Comparison of ENCODE assay signal across 9 mouse cellular contexts in the genomic region with DNA sequence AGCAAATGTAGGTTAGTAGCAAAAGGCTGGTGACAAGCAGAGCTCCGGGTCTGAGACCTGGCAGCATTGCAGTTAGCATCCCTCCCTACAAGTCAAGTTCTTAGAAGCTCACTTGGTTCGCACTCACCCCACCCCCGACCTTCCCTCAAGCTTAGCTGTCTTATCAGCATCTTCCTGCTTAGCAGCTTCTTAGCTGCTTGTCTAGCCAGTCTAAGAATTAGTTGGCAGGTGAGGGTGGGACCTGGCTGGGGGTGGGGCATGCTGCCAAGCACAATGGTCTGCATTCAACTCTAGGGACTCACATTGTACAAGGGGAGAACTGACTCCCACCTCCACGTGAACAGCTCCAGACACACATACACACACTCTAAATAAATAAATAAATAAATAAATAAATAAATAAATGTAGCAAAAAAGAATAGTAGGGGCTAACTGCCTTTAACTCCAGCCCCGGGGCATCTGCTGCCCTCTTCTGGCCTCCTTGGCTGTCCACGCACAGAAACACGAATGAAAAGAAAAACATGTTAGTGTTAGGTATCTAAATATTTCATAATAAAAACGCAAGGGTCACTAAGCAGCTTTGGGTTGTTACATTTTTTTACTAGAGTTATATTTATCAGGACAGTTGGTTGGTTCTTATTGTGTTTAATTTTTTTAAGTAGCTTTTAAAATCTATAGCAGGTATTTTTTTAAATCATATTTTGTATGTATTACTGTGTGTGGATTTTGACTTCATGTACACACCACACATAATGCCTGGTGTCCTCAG. TPM values are rescaled to one million over a fixed set of nuclear protein-coding genes. Genes with fewer than 3 reads are reported as not detected.
DNase-seq lines count a peak whose midpoint lies in the region; ATAC-seq and TF ChIP-seq lines count a peak whose summit lies in the region.
"Had no signal": no experiment of that assay in that cellular context is flagged by ENCODE, and none has a peak within 500 bp of the region (broad histone marks: within the 10 kb centered on the region; RNA-seq: fewer than 3 reads in every experiment).

No protein-coding gene starts in this region.

- peak overlapping the region; percentile 6; the same call in 1 of the 2 replicates for H3K27ac ChIP-seq in ES-E14 (ENCODE audit: insufficient read depth, low read depth, low read length, poor library complexity, severe bottlenecking)
- H3K27ac ChIP-seq: heart, embryonic 13.5 days had no signal

- no peak for ATAC-seq in monocyte, adult 5-6 weeks (replicated peaks; ENCODE audit: insufficient number of reproducible peaks, low FRiP score, low TSS enrichment, poor library complexity, severe bottlenecking)
- no peak for ATAC-seq in frontal cortex, adult (ENCODE audit: low TSS enrichment)

- in situ Hi-C loops in ES-E14 (cut with MboI; ENCODE audit: low sequenced_read_pairs in 2 of 2, unreplicated experiment in 2 of 2), result no loop called here

- H3K9ac ChIP-seq in ES-E14 (ENCODE audit: insufficient read depth, low read depth, low read length, poor library complexity, severe bottlenecking), result no peak overlapping the region
- H3K9ac ChIP-seq: heart, embryonic 13.5 days had no signal

- intact Hi-C loops in left cerebral cortex, postnatal 4 days (cut with DNase I), result no loop called here

- H3K9me3 ChIP-seq in ES-E14 (ENCODE audit: control insufficient read depth, insufficient read depth, low read depth, low read length), result no peaks in the 10 kb centered on the region
- H3K9me3 ChIP-seq: heart, embryonic 13.5 days had no signal

- peaks cover 1 to 5% of the 10 kb centered on the region in 2 experiments; a peak in 2 of 4 replicates for H3K4me1 ChIP-seq in ES-E14 (ENCODE audit: control insufficient read depth in 2 of 2, insufficient read depth in 2 of 2, low read length in 2 of 2, poor library complexity in 1 of 2)

- DNase-seq in cerebellum, postnatal 14 days, result peak; percentile 51 to 52
- DNase-seq in cerebellum, adult 9-11 months, result no peak
- DNase-seq in left cerebral cortex, postnatal 4 days, result peak; percentile 36
- no peak for DNase-seq in left cerebral cortex, adult 8-10 months (ENCODE audit: low spot score in 2 of 2)
- DNase-seq in ES-E14 (ENCODE audit: low read depth, low spot score), result no peak
- peak; percentile 35 for DNase-seq in lung, postnatal 14 days

- no peaks in the 10 kb centered on the region for H3K36me3 ChIP-seq in ES-E14 (ENCODE audit: control insufficient read depth, insufficient read depth, low read length, poor library complexity, severe bottlenecking)

- no peak overlapping the region for H3K4me3 ChIP-seq in ES-E14 (ENCODE audit: insufficient read depth in 1 of 2, low read depth in 1 of 2, low read length in 2 of 2, poor library complexity in 1 of 2, severe bottlenecking in 1 of 2)
- H3K4me3 ChIP-seq: heart, embryonic 13.5 days had no signal

TF ChIP-seq in ES-E14, 5 proteins besides CTCF, POLR2A, EP300 and RAD21:
- TF ChIP-seq ZC3H11A (IDR thresholded peaks at IDR 0.05; ENCODE audit: borderline replicate concordance, low read depth, low read length) (no peak), MAFK (IDR thresholded peaks at IDR 0.05; ENCODE audit: insufficient read depth, low read depth, low read length) (no peak), ZNF384 (IDR thresholded peaks at IDR 0.05; ENCODE audit: low read depth, low read length) (no peak), CHD2 (IDR thresholded peaks at IDR 0.05; ENCODE audit: low read depth, low read length) (no peak), HCFC1 (IDR thresholded peaks at IDR 0.05; ENCODE audit: borderline replicate concordance, insufficient read depth, low read length) (no peak)

RNA-seq across cellular contexts. Expression of gene Synrg, which starts 3.4 kb away (rescaled TPM):
- total RNA-seq in left cerebral cortex, postnatal 4 days (2021), result 10 to 100 TPM; 58.9 to 63.6 TPM
- total RNA-seq in left cerebral cortex, adult 8-10 months (2022), result 10 to 100 TPM; 60.6 to 72.7 (median 67.4) TPM
- total RNA-seq in ES-E14 (2012; rRNA removed), result 8.6 and 10.8 TPM in 2 replicates
- total RNA-seq in monocyte, adult 5-6 weeks (2017), result 18.2 to 41.1 TPM (median 27.7 TPM) in 3 replicates

RNA-seq across cellular contexts. Expression of gene Ddx52, which starts 25.8 kb away (rescaled TPM):
- 10 to 100 TPM; 13.3 to 15.2 TPM for total RNA-seq in left cerebral cortex, postnatal 4 days (2021)
- total RNA-seq in left cerebral cortex, adult 8-10 months (2022), result 10 to 100 TPM; 13.7 to 19.2 (median 15.6) TPM
- total RNA-seq in ES-E14 (2012; rRNA removed), result 33.9 and 44.1 TPM in 2 replicates
- total RNA-seq in monocyte, adult 5-6 weeks (2017), result 69.7 to 99.0 TPM (median 93.0 TPM) in 3 replicates

Comparison
In these comparisons a context has a peak if more than half of its experiments do, and no peak if none do; other contexts are left out.
1. DNase-seq: peak in cerebellum, postnatal 14 days (2 of 2), left cerebral cortex, postnatal 4 days (single experiment) and lung, postnatal 14 days (single experiment); none in cerebellum, adult 9-11 months (single experiment), left cerebral cortex, adult 8-10 months (0 of 2) and ES-E14 (single experiment).